Mouse (Mus musculus) limb, embryonic 12.5 days (tissue): Measurements from ENCODE around the gene Olfr887. TPM values are rescaled to one million over a fixed set of nuclear protein-coding genes. Genes with fewer than 3 reads are reported as not detected.

Source experiments
- ATAC-seq: fragments of 200-750 bp; cut with Nextera tagmentation; 2 replicates; pipeline ENCODE4 v1.8.0; 2017; ENCODE audit warnings: low read depth, moderate TSS enrichment; ENCODE audit not compliant: insufficient number of reproducible peaks, insufficient read depth, low FRiP score, low TSS enrichment
- H3K27ac ChIP-seq: fragments of 300-500 bp; sonication (generic); 2 replicates; pipeline ENCODE4 v1.5.1; 2016; ENCODE audit warnings: mild to moderate bottlenecking, moderate library complexity
- H3K27me3 ChIP-seq: fragments of 300-500 bp; sonication (generic); 2 replicates; pipeline ENCODE4 v1.6.1; 2016; ENCODE audit warnings: mild to moderate bottlenecking, moderate library complexity
- H3K36me3 ChIP-seq: fragments of 300-500 bp; sonication (generic); 2 replicates; pipeline ENCODE4 v1.6.1; 2016; ENCODE audit warnings: mild to moderate bottlenecking, moderate library complexity
- H3K4me1 ChIP-seq: fragments of 300-500 bp; sonication (generic); replicated peaks from 2 replicates; pipeline ENCODE4 v1.6.1; 2016
- H3K4me2 ChIP-seq: fragments of 300-500 bp; sonication (generic); 2 replicates; pipeline ENCODE4 v1.6.1; 2016; ENCODE audit warnings: mild to moderate bottlenecking, moderate library complexity
- H3K4me3 ChIP-seq: fragments of 300-500 bp; sonication (generic); replicated peaks from 2 replicates; pipeline ENCODE4 v1.5.1; 2016; ENCODE audit warnings: mild to moderate bottlenecking
- H3K9ac ChIP-seq: fragments of 300-500 bp; sonication (generic); replicated peaks from 2 replicates; pipeline ENCODE4 v1.6.1; 2016; ENCODE audit warnings: mild to moderate bottlenecking, moderate library complexity
- H3K9me3 ChIP-seq: fragments of 300-500 bp; sonication (generic); 2 replicates; pipeline ENCODE4 v1.6.1; 2016; ENCODE audit warnings: mild to moderate bottlenecking, moderate library complexity
- WGBS: fragments of 180-500 bp; shearing (Covaris S2); methylation state at CpG from one replicate; pipeline ENCODE4 v1.1.7; 2016; 5-methylcytosine and 5-hydroxymethylcytosine counted together
- polyA plus RNA-seq: library from polyadenylated mRNA; unstranded; fragments of >200 nt; fragmentation: Nextera tagmentation; extraction: Ambion mirVana; gene quantifications from 2 replicates; pipeline ENCODE4 v1.2.1, GENCODE M21; 2016

Olfr887 gene
- not detected in 2 replicates for polyA plus RNA-seq

DNA sequence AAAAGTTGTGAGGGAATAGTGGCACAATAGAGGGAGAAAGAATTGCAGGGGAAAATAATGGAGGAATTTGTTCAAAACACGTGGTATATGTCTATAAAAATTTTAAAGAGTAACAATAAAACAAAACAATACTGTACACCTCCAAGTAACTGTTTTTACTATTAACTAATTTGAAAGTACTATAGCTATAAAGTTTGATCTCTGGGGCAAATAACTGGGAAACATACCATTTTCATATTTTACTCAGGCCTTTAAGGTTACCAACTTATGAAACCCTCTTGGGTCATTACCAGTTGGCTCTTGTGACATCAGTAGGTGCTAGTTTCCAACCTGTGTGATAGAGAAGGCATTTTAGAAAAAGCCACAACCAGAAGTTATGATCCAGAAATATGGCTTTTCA, at the start of gene Olfr887:
Olfr887 (plus strand) TSS at position 301 of the 400 bp plus-strand sequence.
- no peak within 1 kb of the TSS for H3K4me2 ChIP-seq
- H3K36me3 ChIP-seq = no peaks in the 10 kb centered on the region
- no peaks in the 10 kb centered on the region for H3K27me3 ChIP-seq
- ATAC-seq = no peak
- WGBS = 68% methylated on average over 1 of the region's 1 CpGs
- H3K27ac ChIP-seq = no peak within 1 kb of the TSS
- no peaks in the 10 kb centered on the region for H3K9me3 ChIP-seq
- no peak within 1 kb of the TSS for H3K4me3 ChIP-seq
- no peak within 1 kb of the TSS for H3K9ac ChIP-seq
- no peaks in the 10 kb centered on the region for H3K4me1 ChIP-seq

DNA sequence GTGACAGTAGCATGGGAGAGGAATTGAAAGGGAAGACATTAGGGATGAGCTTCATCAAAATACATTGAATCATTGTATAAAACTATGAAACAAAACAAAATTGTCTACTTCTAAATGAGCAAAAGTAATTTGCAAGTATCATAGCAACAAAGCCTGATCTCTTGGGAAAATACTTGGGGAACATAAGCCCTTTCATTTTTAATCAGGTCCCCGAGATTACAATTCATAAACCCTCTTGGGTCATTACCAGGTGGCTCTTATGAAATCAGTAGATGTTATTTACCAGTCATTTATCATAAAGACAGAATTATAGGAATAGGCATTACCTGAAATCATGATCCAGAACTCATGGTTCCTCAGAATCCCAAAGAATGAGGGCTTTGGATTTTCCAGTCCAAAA, 37.6 kb upstream of the Olfr887 start, which contains the start of gene Olfr884:
Olfr884 (plus strand) TSS at position 301 of the 400 bp plus-strand sequence.
- H3K27ac ChIP-seq = no peak within 1 kb of the TSS
- ATAC-seq = no peak
- WGBS = 81% methylated on average over 1 of the region's 1 CpGs
- no peak within 1 kb of the TSS for H3K9ac ChIP-seq
- H3K36me3 ChIP-seq = no peaks in the 10 kb centered on the region
- no peaks in the 10 kb centered on the region for H3K27me3 ChIP-seq
- no peak within 1 kb of the TSS for H3K4me3 ChIP-seq
- H3K4me1 ChIP-seq = no peaks in the 10 kb centered on the region
- H3K4me2 ChIP-seq = no peak within 1 kb of the TSS
- no peaks in the 10 kb centered on the region for H3K9me3 ChIP-seq

DNA sequence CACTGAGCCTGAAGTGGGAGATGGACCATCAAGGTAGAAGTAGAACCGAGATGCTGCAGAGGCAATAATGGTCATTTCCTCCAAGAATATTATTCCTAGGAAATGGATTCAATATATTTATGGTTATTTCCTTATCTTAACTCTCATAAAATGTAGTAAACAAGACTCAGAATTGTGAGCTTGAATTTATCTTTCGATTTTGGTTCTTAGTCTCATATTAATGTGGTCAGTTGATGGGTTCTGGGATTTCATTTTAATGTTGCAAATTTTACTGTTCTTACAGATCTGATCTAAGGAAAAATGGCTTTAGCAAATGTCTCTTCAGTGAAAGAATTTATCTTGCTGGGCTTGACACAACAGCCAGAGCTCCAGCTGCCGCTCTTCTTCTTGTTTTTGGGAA, 22.9 kb upstream of the Olfr887 start, which contains the start of gene Olfr885:
Olfr885 (plus strand) TSS at position 301 of the 400 bp plus-strand sequence.
- H3K9ac ChIP-seq = no peak within 1 kb of the TSS
- no peak within 1 kb of the TSS for H3K4me3 ChIP-seq
- no peaks in the 10 kb centered on the region for H3K36me3 ChIP-seq
- 88% methylated on average over 3 of the region's 3 CpGs for WGBS
- no peak within 1 kb of the TSS for H3K4me2 ChIP-seq
- H3K27ac ChIP-seq = no peak within 1 kb of the TSS
- no peaks in the 10 kb centered on the region for H3K4me1 ChIP-seq
- H3K9me3 ChIP-seq = no peaks in the 10 kb centered on the region
- no peaks in the 10 kb centered on the region for H3K27me3 ChIP-seq
- ATAC-seq = no peak

DNA sequence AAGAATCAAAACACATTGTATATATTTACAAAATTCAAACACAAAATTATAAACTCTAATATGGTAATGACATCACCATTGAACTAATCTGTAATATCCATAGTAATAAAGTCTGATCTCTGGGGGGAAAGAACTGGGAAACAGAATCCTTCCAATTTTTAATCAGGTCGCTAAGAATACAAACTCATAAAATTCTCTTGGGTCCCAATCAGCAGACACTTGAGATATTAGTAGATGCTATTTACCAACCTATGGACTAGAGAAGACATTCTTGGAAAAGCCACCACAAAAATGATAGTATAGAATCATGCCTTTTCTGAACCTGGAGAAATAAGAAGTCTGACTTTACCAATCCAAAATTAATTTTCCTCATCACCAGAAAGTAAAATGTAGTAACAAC, 24.0 kb downstream of the Olfr887 start, which contains the start of gene Olfr888:
Olfr888 (plus strand) TSS at position 301 of the 400 bp plus-strand sequence.
- Histone ChIP-seq H3K27ac (no peak within 1 kb of the TSS), H3K36me3 (no peaks in the 10 kb centered on the region), H3K27me3 (no peaks in the 10 kb centered on the region), H3K9ac (no peak within 1 kb of the TSS), H3K4me3 (no peak within 1 kb of the TSS), H3K4me1 (no peaks in the 10 kb centered on the region), H3K9me3 (no peaks in the 10 kb centered on the region), H3K4me2 (no peak within 1 kb of the TSS)
- no peak for ATAC-seq
- 86% methylated on average over 1 of the region's 1 CpGs for WGBS

DNA sequence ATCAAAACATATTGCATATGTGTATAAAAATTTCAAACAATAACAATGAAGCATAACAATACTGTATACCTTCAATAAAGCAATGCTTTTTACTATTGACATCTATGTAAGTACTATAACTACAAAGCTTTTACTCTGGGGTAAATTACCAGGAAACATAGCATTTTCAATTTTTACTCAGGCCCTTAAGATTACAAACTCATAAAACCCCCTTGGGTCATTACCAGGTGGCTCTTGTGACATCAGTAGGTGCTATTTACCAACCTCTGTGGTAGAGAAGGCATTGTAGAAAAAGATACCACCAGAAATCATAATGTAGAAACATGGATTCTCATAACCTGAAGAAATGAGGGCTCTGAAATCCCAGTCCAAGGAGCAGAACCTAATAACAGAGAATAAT, 31.0 kb downstream of the Olfr887 start, which contains the start of gene Olfr889:
Olfr889 (plus strand) TSS at position 301 of the 400 bp plus-strand sequence.
- Histone ChIP-seq H3K4me2 (no peak within 1 kb of the TSS), H3K4me3 (no peak within 1 kb of the TSS), H3K9ac (no peak within 1 kb of the TSS), H3K36me3 (no peaks in the 10 kb centered on the region), H3K27ac (no peak within 1 kb of the TSS), H3K4me1 (no peaks in the 10 kb centered on the region), H3K27me3 (no peaks in the 10 kb centered on the region), H3K9me3 (no peaks in the 10 kb centered on the region)
- no peak for ATAC-seq

Other genes starting within 250 kb of the Olfr887 start
- gene Olfr877, start 229.8 kb upstream of the Olfr887 start, polyA plus RNA-seq = not detected in 2 replicates
- gene Olfr145, start 187.3 kb upstream of the Olfr887 start, polyA plus RNA-seq = not detected in 2 replicates
- not detected in 2 replicates for gene Olfr878, start 166.2 kb upstream of the Olfr887 start, polyA plus RNA-seq
- gene Olfr881, start 92.2 kb upstream of the Olfr887 start, polyA plus RNA-seq = not detected in 2 replicates
- not detected in 2 replicates for gene Olfr883, start 58.3 kb upstream of the Olfr887 start, polyA plus RNA-seq
- gene Olfr884, start 37.5 kb upstream of the Olfr887 start, polyA plus RNA-seq = not detected in 2 replicates
- not detected in 2 replicates for gene Olfr885, start 22.8 kb upstream of the Olfr887 start, polyA plus RNA-seq
- not detected in 2 replicates for gene Olfr888, start 24.1 kb downstream of the Olfr887 start, polyA plus RNA-seq
- gene Olfr889, start 31.1 kb downstream of the Olfr887 start, polyA plus RNA-seq = 0.04 TPM in 1 of 2 replicates, not detected in the other
- not detected in 2 replicates for gene Olfr890, start 58.4 kb downstream of the Olfr887 start, polyA plus RNA-seq
- not detected in 2 replicates for gene Olfr891, start 96.7 kb downstream of the Olfr887 start, polyA plus RNA-seq
- not detected in 2 replicates for gene Olfr893, start 124.3 kb downstream of the Olfr887 start, polyA plus RNA-seq
- gene Olfr894, start 134.0 kb downstream of the Olfr887 start, polyA plus RNA-seq = not detected in 2 replicates
- not detected in 2 replicates for gene Olfr143, start 168.7 kb downstream of the Olfr887 start, polyA plus RNA-seq
- gene Olfr895, start 183.8 kb downstream of the Olfr887 start, polyA plus RNA-seq = not detected in 2 replicates
- not detected in 2 replicates for gene Olfr896-ps1, start 207.0 kb downstream of the Olfr887 start, polyA plus RNA-seq
- gene Olfr25, start 245.0 kb downstream of the Olfr887 start, polyA plus RNA-seq = not detected in 2 replicates